Mouse (Mus musculus) stomach, embryonic 16.5 days (tissue): Measurements from ENCODE around the gene Mapkap1. TPM values are rescaled to one million over a fixed set of nuclear protein-coding genes. Genes with fewer than 3 reads are reported as not detected.

Experiments used
- ATAC-seq: fragments of 200-750 bp; cut with Nextera tagmentation; 2 replicates; pipeline ENCODE4 v1.8.0; 2017; ENCODE audit warnings: moderate number of reproducible peaks, moderate TSS enrichment; ENCODE audit not compliant: insufficient read depth, low FRiP score
- H3K27ac ChIP-seq: fragments of 300-500 bp; sonication (generic); 2 replicates; pipeline ENCODE4 v1.5.1; 2014; ENCODE audit warnings: low read length
- H3K27me3 ChIP-seq: fragments of 300-500 bp; sonication (generic); 2 replicates; pipeline ENCODE4 v1.6.1; 2014; ENCODE audit warnings: low read length, control low read depth, mixed read lengths; ENCODE audit not compliant: control insufficient read depth, insufficient read depth
- H3K36me3 ChIP-seq: fragments of 300-500 bp; sonication (generic); 2 replicates; pipeline ENCODE4 v1.6.1; 2014; ENCODE audit warnings: low read length; ENCODE audit not compliant: control insufficient read depth, insufficient read depth
- H3K4me1 ChIP-seq: fragments of 300-500 bp; sonication (generic); 2 replicates; pipeline ENCODE4 v1.6.1; 2014; ENCODE audit warnings: low read length, control low read depth, mixed read lengths; ENCODE audit not compliant: control insufficient read depth, insufficient read depth
- H3K4me2 ChIP-seq: fragments of 300-500 bp; sonication (generic); 2 replicates; pipeline ENCODE4 v1.6.1; 2014; ENCODE audit warnings: low read depth, low read length, mixed read lengths
- H3K4me3 ChIP-seq: fragments of 300-500 bp; sonication (generic); replicated peaks from 2 replicates; pipeline ENCODE4 v1.5.1; 2014; ENCODE audit warnings: mild to moderate bottlenecking, low read length
- H3K9ac ChIP-seq: fragments of 300-500 bp; sonication (generic); 2 replicates; pipeline ENCODE4 v1.6.1; 2014; ENCODE audit warnings: low read length
- H3K9me3 ChIP-seq: fragments of 300-500 bp; sonication (generic); replicated peaks from 2 replicates; pipeline ENCODE4 v1.6.1; 2016; ENCODE audit warnings: low read length, control low read depth; ENCODE audit not compliant: control insufficient read depth
- WGBS: fragments of 180-500 bp; shearing (Covaris S2); extraction: QIAGEN DNeasy Blood & Tissue Kit; methylation state at CpG from one replicate; pipeline ENCODE4 v1.1.7; 2014; 5-methylcytosine and 5-hydroxymethylcytosine counted together
- polyA plus RNA-seq: library from polyadenylated mRNA; unstranded; fragments of >200 nt; fragmentation: Nextera tagmentation; extraction: Ambion mirVana; gene quantifications from 2 replicates; pipeline ENCODE4 v1.2.1, GENCODE M21; 2015

Mapkap1 gene
- 66.9 and 72.6 TPM in 2 replicates for polyA plus RNA-seq

- WGBS, result under 1% methylated on average over 63 of the region's 68 CpGs
- Histone ChIP-seq H3K9ac (peak within 1 kb of the TSS; percentile 96), H3K4me3 (peak within 1 kb of the TSS; percentile 97), H3K4me2 (peak within 1 kb of the TSS; percentile 77), H3K27ac (peak within 1 kb of the TSS; percentile 68), H3K4me1 (peaks cover 13% of the 10 kb centered on the region), H3K9me3 (no peaks in the 10 kb centered on the region), H3K27me3 (no peaks in the 10 kb centered on the region), H3K36me3 (no peaks in the 10 kb centered on the region)
- ATAC-seq, result peak; percentile 98
Observed at GRCm38 (mm10) chr2:34406601-34407464, at the start of gene Mapkap1. Gene Mapkap1 (plus strand): TSS chr2:34406771.

- no peaks in the 10 kb centered on the region for H3K36me3 ChIP-seq
- no peak overlapping the region for H3K4me2 ChIP-seq
- no peak for ATAC-seq
- H3K4me3 ChIP-seq, result no peak overlapping the region
- no peak overlapping the region for H3K27ac ChIP-seq
- no peaks in the 10 kb centered on the region for H3K9me3 ChIP-seq
- no peaks in the 10 kb centered on the region for H3K27me3 ChIP-seq
- no peak overlapping the region for H3K9ac ChIP-seq
- 28% methylated on average over 1 of the region's 1 CpGs for WGBS
- H3K4me1 ChIP-seq, result peaks cover 4% of the 10 kb centered on the region; the same call in 1 of the 2 replicates
Observed at GRCm38 (mm10) chr2:34363678-34364077, 42.9 kb upstream of the Mapkap1 start.

GRCm38 (mm10) chr2:34367024-34367423 is 39.5 kb upstream of the Mapkap1 start:
- Histone ChIP-seq H3K4me2 (no peak overlapping the region), H3K27me3 (no peaks in the 10 kb centered on the region), H3K9me3 (no peaks in the 10 kb centered on the region), H3K27ac (no peak overlapping the region), H3K4me3 (no peak overlapping the region), H3K36me3 (no peaks in the 10 kb centered on the region), H3K4me1 (peaks cover 9% of the 10 kb centered on the region; the same call in 1 of the 2 replicates), H3K9ac (no peak overlapping the region)
- WGBS, result 72% methylated on average over 2 of the region's 2 CpGs
- no peak for ATAC-seq

GRCm38 (mm10) chr2:34368396-34368795 is 38.2 kb upstream of the Mapkap1 start:
- no peak for ATAC-seq
- 14% methylated on average over 6 of the region's 6 CpGs for WGBS
- Histone ChIP-seq H3K4me1 (peaks cover 9% of the 10 kb centered on the region; the same call in 1 of the 2 replicates), H3K36me3 (no peaks in the 10 kb centered on the region), H3K4me3 (peak overlapping the region; percentile 22), H3K4me2 (peak overlapping the region; percentile 45), H3K27ac (peak overlapping the region; percentile 1; the same call in 1 of the 2 replicates), H3K27me3 (no peaks in the 10 kb centered on the region), H3K9ac (0 out of 2 replicates have a peak overlapping the region, but pooled peaks have one; percentile 2), H3K9me3 (no peaks in the 10 kb centered on the region)

- Histone ChIP-seq H3K9me3 (no peaks in the 10 kb centered on the region), H3K27me3 (no peaks in the 10 kb centered on the region), H3K4me1 (peaks cover 9% of the 10 kb centered on the region; the same call in 1 of the 2 replicates), H3K9ac (peak overlapping the region; percentile 97), H3K4me3 (peak overlapping the region; percentile 93), H3K36me3 (no peaks in the 10 kb centered on the region), H3K27ac (peak overlapping the region; percentile 95; the same call in 1 of the 2 replicates), H3K4me2 (peak overlapping the region; percentile 99)
- 21% methylated on average over 7 of the region's 7 CpGs for WGBS
- no peak for ATAC-seq
Observed at GRCm38 (mm10) chr2:34370349-34370724, 36.2 kb upstream of the Mapkap1 start.

- no peaks in the 10 kb centered on the region for H3K36me3 ChIP-seq
- ATAC-seq, result no peak
- H3K27me3 ChIP-seq, result no peaks in the 10 kb centered on the region
- WGBS, result 1% methylated on average over 42 of the region's 42 CpGs
- peak overlapping the region; percentile 97 for H3K9ac ChIP-seq
- peaks cover 9% of the 10 kb centered on the region; the same call in 1 of the 2 replicates for H3K4me1 ChIP-seq
- H3K4me2 ChIP-seq, result peak overlapping the region; percentile 99
- H3K9me3 ChIP-seq, result no peaks in the 10 kb centered on the region
- H3K4me3 ChIP-seq, result peak overlapping the region; percentile 93
- peak overlapping the region; percentile 95 for H3K27ac ChIP-seq
Observed at GRCm38 (mm10) chr2:34370725-34371440, 35.7 kb upstream of the Mapkap1 start.

GRCm38 (mm10) chr2:34371441-34372304 is 34.9 kb upstream of the Mapkap1 start:
- Histone ChIP-seq H3K36me3 (no peaks in the 10 kb centered on the region), H3K4me1 (peaks cover 9% of the 10 kb centered on the region; the same call in 1 of the 2 replicates), H3K4me3 (peak overlapping the region; percentile 93), H3K9me3 (no peaks in the 10 kb centered on the region), H3K27ac (peak overlapping the region; percentile 95), H3K27me3 (no peaks in the 10 kb centered on the region), H3K9ac (peak overlapping the region; percentile 97), H3K4me2 (peak overlapping the region; percentile 99)
- under 1% methylated on average over 47 of the region's 118 CpGs for WGBS
- ATAC-seq, result peak; percentile 27; the same call in 1 of the 2 replicates
